Mouse (Mus musculus): ENCODE results near the gene Lpcat1.

Gene Lpcat1

GRCm38 (mm10) chr13:73536824-73537223 lies 69.8 kb downstream of the Lpcat1 start:
- no peak for DNase-seq (ENCODE audit: low spot score)

DNA sequence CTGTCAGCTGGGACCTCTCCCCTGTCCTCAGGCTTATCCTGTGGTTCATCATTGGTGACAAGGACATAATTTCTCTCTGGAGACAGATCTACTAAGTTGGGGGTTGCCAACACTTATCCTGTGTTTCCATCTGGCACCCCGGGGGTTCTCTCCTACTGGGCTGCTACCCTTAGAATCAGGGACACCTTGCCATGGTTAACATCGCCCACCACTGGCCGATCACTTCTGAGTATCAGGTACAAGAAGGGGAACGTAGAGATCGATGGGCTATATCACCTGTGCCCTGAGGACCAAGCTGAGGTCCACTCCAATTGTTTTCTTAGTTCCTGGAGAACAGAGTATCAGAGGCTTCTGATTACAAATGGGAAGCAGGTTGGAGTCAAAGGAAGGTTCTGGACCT lies 97.2 kb downstream of the Lpcat1 start:
- DNase-seq (ENCODE audit: low spot score) = no peak
